Mouse (Mus musculus) erythroblast, embryonic 14.5 days (primary cell): ENCODE measurements around the gene Nectin1.

Experiments
- GATA1 ChIP-seq: IDR thresholded peaks from 2 replicates; pipeline ENCODE4 v1.6.1; 2012; ENCODE audit warnings: low read length, inconsistent platforms, mixed read lengths
- TAL1 ChIP-seq: IDR thresholded peaks from 3 replicates; pipeline ENCODE4 v1.6.1; 2012; ENCODE audit warnings: low read length, inconsistent platforms, mixed read lengths

GRCm38 (mm10) chr9:43800525-43800924 lies 56.7 kb downstream of the Nectin1 start:
- no peak for TF ChIP-seq GATA1
- TF ChIP-seq TAL1: no peak
